Mouse (Mus musculus) heart, embryonic 10.5 days (tissue): ENCODE results near the gene Pdpk1. TPM values are rescaled to one million over a fixed set of nuclear protein-coding genes. Genes with fewer than 3 reads are reported as not detected.
A peak's percentile ranks its signal among the peaks of the same experiment; 100 is the strongest.

Experiments
- DNase-seq: peaks from one replicate; pipeline ENCODE4 v3.0.0-alpha.2; 2017; ENCODE audit warnings: low spot score
- H3K27ac ChIP-seq: fragments of 300-500 bp; sonication (generic); 2 replicates; pipeline ENCODE4 v1.5.1; 2016; ENCODE audit warnings: mild to moderate bottlenecking
- H3K27me3 ChIP-seq: fragments of 300-500 bp; sonication (generic); 2 replicates; pipeline ENCODE4 v1.6.1; 2016; ENCODE audit warnings: mild to moderate bottlenecking; ENCODE audit not compliant: poor library complexity, insufficient read depth, severe bottlenecking
- H3K36me3 ChIP-seq: fragments of 300-500 bp; sonication (generic); 2 replicates; pipeline ENCODE4 v1.6.1; 2016; ENCODE audit warnings: mild to moderate bottlenecking, moderate library complexity
- H3K4me1 ChIP-seq: fragments of 300-500 bp; sonication (generic); 2 replicates; pipeline ENCODE4 v1.6.1; 2016; ENCODE audit warnings: mild to moderate bottlenecking
- H3K4me3 ChIP-seq: fragments of 300-500 bp; sonication (generic); 2 replicates; pipeline ENCODE4 v1.5.1; 2016; ENCODE audit warnings: mild to moderate bottlenecking, moderate library complexity
- H3K9me3 ChIP-seq: fragments of 300-500 bp; sonication (generic); 2 replicates; pipeline ENCODE4 v1.6.1; 2016; ENCODE audit warnings: mild to moderate bottlenecking, moderate library complexity
- WGBS: fragments of 180-500 bp; shearing (Covaris S2); methylation state at CpG from one replicate; pipeline ENCODE4 v1.1.7; 2016; 5-methylcytosine and 5-hydroxymethylcytosine counted together
- polyA plus RNA-seq: library from polyadenylated mRNA; unstranded; fragments of >200 nt; fragmentation: Nextera tagmentation; extraction: Ambion mirVana; gene quantifications from 2 replicates; pipeline ENCODE4 v1.2.1, GENCODE M21; 2016

The Pdpk1 gene
- polyA plus RNA-seq, result 33.0 and 38.7 TPM in 2 replicates

- WGBS, result 82% methylated on average over 2 of the region's 2 CpGs
- H3K27me3 ChIP-seq, result no peaks in the 10 kb centered on the region
- peak within 1 kb of the TSS; percentile 62 for H3K4me3 ChIP-seq
- H3K36me3 ChIP-seq, result peaks cover 13% of the 10 kb centered on the region; the same call in 1 of the 2 replicates
- peak within 1 kb of the TSS; percentile 52; the same call in 1 of the 2 replicates for H3K27ac ChIP-seq
- peaks cover 10% of the 10 kb centered on the region; the same call in 1 of the 2 replicates for H3K4me1 ChIP-seq
- H3K9me3 ChIP-seq, result no peaks in the 10 kb centered on the region
- no peak for DNase-seq
Measured at GRCm38 (mm10) chr17:24150824-24151223, at the start of gene Pdpk1. TSS of gene Pdpk1 (minus strand) at chr17:24150924.

- H3K9me3 ChIP-seq, result no peaks in the 10 kb centered on the region
- no peaks in the 10 kb centered on the region for H3K27me3 ChIP-seq
- H3K27ac ChIP-seq, result 0 out of 2 replicates have a peak overlapping the region, but pooled peaks have one; percentile 31
- peaks cover 72% of the 10 kb centered on the region for H3K4me1 ChIP-seq
- H3K4me3 ChIP-seq, result no peak overlapping the region
- H3K36me3 ChIP-seq, result no peaks in the 10 kb centered on the region
- WGBS, result 34% methylated on average over 4 of the region's 4 CpGs
- no peak for DNase-seq
Measured at GRCm38 (mm10) chr17:24199741-24200140, 49.0 kb upstream of the Pdpk1 start.

- H3K27ac ChIP-seq, result 0 out of 2 replicates have a peak overlapping the region, but pooled peaks have one; percentile 31
- H3K36me3 ChIP-seq, result no peaks in the 10 kb centered on the region
- DNase-seq, result no peak
- H3K27me3 ChIP-seq, result no peaks in the 10 kb centered on the region
- no peak overlapping the region for H3K4me3 ChIP-seq
- H3K9me3 ChIP-seq, result no peaks in the 10 kb centered on the region
- peaks cover 72% of the 10 kb centered on the region for H3K4me1 ChIP-seq
- 56% methylated on average over 4 of the region's 4 CpGs for WGBS
Measured at GRCm38 (mm10) chr17:24199252-24199651, 48.5 kb upstream of the Pdpk1 start.

- no peaks in the 10 kb centered on the region for H3K36me3 ChIP-seq
- H3K27ac ChIP-seq, result peak overlapping the region; percentile 69
- no peak for DNase-seq
- no peaks in the 10 kb centered on the region for H3K27me3 ChIP-seq
- 41% methylated on average over 15 of the region's 15 CpGs for WGBS
- no peak overlapping the region for H3K4me3 ChIP-seq
- no peaks in the 10 kb centered on the region for H3K9me3 ChIP-seq
- peaks cover 69% of the 10 kb centered on the region for H3K4me1 ChIP-seq
Measured at GRCm38 (mm10) chr17:24197032-24197824, 46.5 kb upstream of the Pdpk1 start.

- Histone ChIP-seq H3K4me1 (peaks cover 74% of the 10 kb centered on the region), H3K27me3 (no peaks in the 10 kb centered on the region), H3K4me3 (no peak overlapping the region), H3K27ac (no peak overlapping the region), H3K36me3 (no peaks in the 10 kb centered on the region), H3K9me3 (no peaks in the 10 kb centered on the region)
- 73% methylated on average over 2 of the region's 2 CpGs for WGBS
- no peak for DNase-seq
Measured at GRCm38 (mm10) chr17:24195349-24195748, 44.6 kb upstream of the Pdpk1 start.

- Histone ChIP-seq H3K27me3 (no peaks in the 10 kb centered on the region), H3K36me3 (peaks cover 2% of the 10 kb centered on the region; the same call in 1 of the 2 replicates), H3K27ac (peak overlapping the region; percentile 36; the same call in 1 of the 2 replicates), H3K4me1 (peaks cover 58% of the 10 kb centered on the region), H3K4me3 (no peak overlapping the region), H3K9me3 (no peaks in the 10 kb centered on the region)
- WGBS, result 49% methylated on average over 5 of the region's 5 CpGs
- no peak for DNase-seq
Measured at GRCm38 (mm10) chr17:24193769-24194168, 43.0 kb upstream of the Pdpk1 start.

- DNase-seq, result no peak
- H3K27ac ChIP-seq, result no peak overlapping the region
- H3K4me3 ChIP-seq, result no peak overlapping the region
- 78% methylated on average over 8 of the region's 8 CpGs for WGBS
- peaks cover 53% of the 10 kb centered on the region for H3K4me1 ChIP-seq
- peaks cover 7% of the 10 kb centered on the region; the same call in 1 of the 2 replicates for H3K36me3 ChIP-seq
- H3K27me3 ChIP-seq, result no peaks in the 10 kb centered on the region
- no peaks in the 10 kb centered on the region for H3K9me3 ChIP-seq
Measured at GRCm38 (mm10) chr17:24193268-24193667, 42.5 kb upstream of the Pdpk1 start.

GRCm38 (mm10) chr17:24192848-24193247 is 42.1 kb upstream of the Pdpk1 start:
- peaks cover 10% of the 10 kb centered on the region; the same call in 1 of the 2 replicates for H3K36me3 ChIP-seq
- H3K4me3 ChIP-seq, result no peak overlapping the region
- no peak overlapping the region for H3K27ac ChIP-seq
- H3K27me3 ChIP-seq, result no peaks in the 10 kb centered on the region
- H3K4me1 ChIP-seq, result peaks cover 52% of the 10 kb centered on the region
- no peaks in the 10 kb centered on the region for H3K9me3 ChIP-seq
- DNase-seq, result no peak
- WGBS, result 84% methylated on average over 8 of the region's 8 CpGs

- H3K36me3 ChIP-seq, result peaks cover 10% of the 10 kb centered on the region; the same call in 1 of the 2 replicates
- DNase-seq, result no peak
- H3K9me3 ChIP-seq, result no peaks in the 10 kb centered on the region
- no peak overlapping the region for H3K4me3 ChIP-seq
- H3K27me3 ChIP-seq, result no peaks in the 10 kb centered on the region
- no peak overlapping the region for H3K27ac ChIP-seq
- peaks cover 41% of the 10 kb centered on the region for H3K4me1 ChIP-seq
- WGBS, result 71% methylated on average over 4 of the region's 4 CpGs
Measured at GRCm38 (mm10) chr17:24191481-24191880, 40.8 kb upstream of the Pdpk1 start.

- no peak for DNase-seq
- no peaks in the 10 kb centered on the region for H3K9me3 ChIP-seq
- H3K27ac ChIP-seq, result no peak overlapping the region
- H3K4me3 ChIP-seq, result no peak overlapping the region
- H3K36me3 ChIP-seq, result peaks cover 11% of the 10 kb centered on the region; the same call in 1 of the 2 replicates
- WGBS, result 89% methylated on average over 2 of the region's 2 CpGs
- H3K27me3 ChIP-seq, result no peaks in the 10 kb centered on the region
- H3K4me1 ChIP-seq, result peaks cover 35% of the 10 kb centered on the region
Measured at GRCm38 (mm10) chr17:24190934-24191333, 40.2 kb upstream of the Pdpk1 start.

- Histone ChIP-seq H3K4me1 (peaks cover 11% of the 10 kb centered on the region), H3K9me3 (no peaks in the 10 kb centered on the region), H3K4me3 (no peak overlapping the region), H3K27me3 (no peaks in the 10 kb centered on the region), H3K36me3 (no peaks in the 10 kb centered on the region), H3K27ac (no peak overlapping the region)
- DNase-seq, result peak; percentile 72
- WGBS, result 76% methylated on average over 3 of the region's 3 CpGs
Measured at GRCm38 (mm10) chr17:24174259-24174658, 23.5 kb upstream of the Pdpk1 start.

GRCm38 (mm10) chr17:24173423-24173822 is 22.7 kb upstream of the Pdpk1 start:
- Histone ChIP-seq H3K36me3 (no peaks in the 10 kb centered on the region), H3K27ac (no peak overlapping the region), H3K4me1 (peaks cover 11% of the 10 kb centered on the region), H3K9me3 (no peaks in the 10 kb centered on the region), H3K27me3 (no peaks in the 10 kb centered on the region), H3K4me3 (no peak overlapping the region)
- DNase-seq, result peak; percentile 79
- WGBS, result 2% methylated on average over 3 of the region's 3 CpGs

- H3K4me3 ChIP-seq, result no peak overlapping the region
Measured at GRCm38 (mm10) chr17:24171738-24172137, 21.0 kb upstream of the Pdpk1 start.

More at GRCm38 (mm10) chr17:24171738-24172137, 21.0 kb upstream of the Pdpk1 start:
- Histone ChIP-seq H3K36me3 (peaks cover 13% of the 10 kb centered on the region), H3K4me1 (peaks cover 19% of the 10 kb centered on the region), H3K9me3 (no peaks in the 10 kb centered on the region), H3K27me3 (no peaks in the 10 kb centered on the region), H3K27ac (no peak overlapping the region)
- no peak for DNase-seq
- 86% methylated on average over 4 of the region's 4 CpGs for WGBS
